Mouse (Mus musculus) liver, embryonic 11.5 days (tissue): ENCODE data around the gene Ikzf4. TPM values are rescaled to one million over a fixed set of nuclear protein-coding genes. Genes with fewer than 3 reads are reported as not detected.
A peak's percentile ranks its signal among the peaks of the same experiment; 100 is the strongest.

Source experiments
- ATAC-seq: fragments of 200-750 bp; cut with Nextera tagmentation; replicated peaks from 2 replicates; pipeline ENCODE4 v1.8.0; 2017; ENCODE audit warnings: moderate number of reproducible peaks, mild to moderate bottlenecking, moderate TSS enrichment, moderate library complexity; ENCODE audit not compliant: low FRiP score
- DNase-seq: peaks from one replicate; pipeline ENCODE4 v3.0.0-alpha.2; 2017; ENCODE audit warnings: low spot score
- H3K27ac ChIP-seq: fragments of 300-500 bp; sonication (generic); 2 replicates; pipeline ENCODE4 v1.5.1; 2014; ENCODE audit warnings: mild to moderate bottlenecking, low read depth, low read length, control low read depth
- H3K27me3 ChIP-seq: fragments of 300-500 bp; sonication (generic); replicated peaks from 2 replicates; pipeline ENCODE4 v1.6.1; 2014; ENCODE audit warnings: low read length, mixed read lengths; ENCODE audit not compliant: control insufficient read depth, insufficient read depth
- H3K36me3 ChIP-seq: fragments of 300-500 bp; sonication (generic); 2 replicates; pipeline ENCODE4 v1.6.1; 2014; ENCODE audit warnings: mild to moderate bottlenecking, low read length, moderate library complexity, mixed read lengths; ENCODE audit not compliant: control insufficient read depth, insufficient read depth
- H3K4me1 ChIP-seq: fragments of 300-500 bp; sonication (generic); replicated peaks from 2 replicates; pipeline ENCODE4 v1.6.1; 2014; ENCODE audit warnings: low read length, mixed read lengths; ENCODE audit not compliant: control insufficient read depth, insufficient read depth
- H3K4me2 ChIP-seq: fragments of 300-500 bp; sonication (generic); 2 replicates; pipeline ENCODE4 v1.6.1; 2014; ENCODE audit warnings: mild to moderate bottlenecking, control low read depth, moderate library complexity
- H3K4me3 ChIP-seq: fragments of 300-500 bp; sonication (generic); 2 replicates; pipeline ENCODE4 v1.5.1; 2014; ENCODE audit warnings: low read depth, low read length, control low read depth
- H3K9ac ChIP-seq: fragments of 300-500 bp; sonication (generic); 2 replicates; pipeline ENCODE4 v1.6.1; 2014; ENCODE audit warnings: low read depth, low read length, control low read depth
- H3K9me3 ChIP-seq: fragments of 300-500 bp; sonication (generic); 2 replicates; pipeline ENCODE4 v1.6.1; 2016; ENCODE audit warnings: low read length, inconsistent platforms, mixed read lengths; ENCODE audit not compliant: control insufficient read depth
- WGBS: fragments of 180-500 bp; shearing (Covaris S2); extraction: QIAGEN DNeasy Blood & Tissue Kit; methylation state at CpG from one replicate; pipeline ENCODE4 v1.1.7; 2014; 5-methylcytosine and 5-hydroxymethylcytosine counted together
- polyA plus RNA-seq: library from polyadenylated mRNA; unstranded; fragments of >200 nt; fragmentation: Nextera tagmentation; extraction: Ambion mirVana; gene quantifications from 2 replicates; pipeline ENCODE4 v1.2.1, GENCODE M21; 2014

The Ikzf4 gene
- polyA plus RNA-seq, 1 experiment from 2014 or later = 1.3 TPM

GRCm38 (mm10) chr10:128589464-128590192 is 56.2 kb downstream of the Ikzf4 start, which contains the start of gene Erbb3:
Erbb3 (minus strand) TSS chr10:128589652.
- H3K4me3 ChIP-seq = peak within 1 kb of the TSS; percentile 71
- peaks cover 48% of the 10 kb centered on the region for H3K27me3 ChIP-seq
- no peaks in the 10 kb centered on the region for H3K9me3 ChIP-seq
- no peak within 1 kb of the TSS for H3K27ac ChIP-seq
- under 1% methylated on average over 43 of the region's 43 CpGs for WGBS
- peak; percentile 54 for ATAC-seq
- peak within 1 kb of the TSS; percentile 99 for H3K4me2 ChIP-seq
- H3K36me3 ChIP-seq = no peaks in the 10 kb centered on the region
- H3K4me1 ChIP-seq = peaks cover 8% of the 10 kb centered on the region
- H3K9ac ChIP-seq = peak within 1 kb of the TSS; percentile 54
- DNase-seq = peak; percentile 72

DNA sequence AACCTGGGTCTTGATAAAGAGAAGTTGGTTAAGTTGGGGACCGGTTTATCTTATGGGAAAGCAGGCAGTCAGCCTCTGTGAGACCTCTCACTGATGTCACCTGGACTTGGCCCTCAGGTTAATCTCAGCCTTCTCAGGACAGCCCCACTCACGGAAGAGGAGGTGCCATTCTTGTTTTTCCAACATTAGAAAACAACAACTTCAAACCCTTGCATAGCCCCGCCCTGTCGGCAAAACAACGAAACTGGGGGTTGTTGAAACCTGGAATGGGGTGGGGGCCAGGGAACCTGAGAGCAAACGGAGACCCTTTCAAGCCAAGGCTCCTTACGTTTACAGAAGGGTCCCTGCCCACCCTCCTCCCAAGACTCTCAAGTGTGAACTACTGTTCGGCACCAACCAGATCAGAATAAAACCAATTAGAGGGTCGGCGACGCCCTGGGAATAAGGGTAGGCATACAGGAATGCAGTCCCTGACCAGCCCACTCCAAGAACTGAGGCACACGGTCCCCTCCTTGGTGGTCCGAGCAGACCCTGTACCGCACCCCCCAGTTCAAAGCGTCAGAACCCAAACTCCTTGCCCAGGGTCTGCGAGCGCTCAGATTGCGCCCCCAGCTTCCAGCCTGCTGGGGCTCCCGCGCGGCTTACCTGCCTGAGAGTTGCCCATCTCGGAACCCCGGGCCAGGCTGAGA is 56.9 kb downstream of the Ikzf4 start:
- H3K36me3 ChIP-seq = no peaks in the 10 kb centered on the region
- no peak overlapping the region for H3K27ac ChIP-seq
- ATAC-seq (peak; percentile 2; the same call in 1 of the 2 replicates), DNase-seq (no peak)
- peak overlapping the region; percentile 54 for H3K9ac ChIP-seq
- H3K27me3 ChIP-seq = peaks cover 55% of the 10 kb centered on the region
- WGBS = 3% methylated on average over 23 of the region's 23 CpGs
- peak overlapping the region; percentile 99 for H3K4me2 ChIP-seq
- H3K9me3 ChIP-seq = no peaks in the 10 kb centered on the region
- peak overlapping the region; percentile 71 for H3K4me3 ChIP-seq
- peaks cover 8% of the 10 kb centered on the region for H3K4me1 ChIP-seq

GRCm38 (mm10) chr10:128588136-128588535 is 57.7 kb downstream of the Ikzf4 start:
- peak overlapping the region; percentile 99 for H3K4me2 ChIP-seq
- WGBS = 44% methylated on average over 1 of the region's 1 CpGs
- ATAC-seq (no peak), DNase-seq (no peak)
- H3K4me1 ChIP-seq = peaks cover 8% of the 10 kb centered on the region
- peaks cover 58% of the 10 kb centered on the region for H3K27me3 ChIP-seq
- no peak overlapping the region for H3K27ac ChIP-seq
- H3K9ac ChIP-seq = no peak overlapping the region
- no peaks in the 10 kb centered on the region for H3K36me3 ChIP-seq
- H3K9me3 ChIP-seq = no peaks in the 10 kb centered on the region
- H3K4me3 ChIP-seq = no peak overlapping the region

DNA sequence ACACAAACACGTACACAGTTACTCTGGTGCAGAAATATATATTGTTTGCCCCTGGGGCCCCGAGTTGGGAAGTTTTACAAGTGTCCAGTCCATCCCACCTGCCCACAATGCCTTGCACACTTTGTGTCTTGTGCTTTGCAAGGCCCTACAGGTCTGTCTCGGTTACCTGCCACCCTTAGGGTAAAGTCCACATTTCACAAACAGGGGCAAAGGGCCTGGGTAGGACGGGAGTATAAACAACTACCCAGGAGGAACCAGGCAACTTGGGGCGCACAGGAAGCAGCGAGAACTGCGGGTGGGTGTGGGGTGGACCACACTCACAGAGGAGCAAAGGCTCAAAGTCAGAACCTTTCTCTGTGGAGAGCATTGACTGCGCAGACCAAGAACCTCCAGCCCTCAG is 58.1 kb downstream of the Ikzf4 start:
- Histone ChIP-seq H3K9ac (no peak overlapping the region), H3K36me3 (no peaks in the 10 kb centered on the region), H3K9me3 (no peaks in the 10 kb centered on the region), H3K4me3 (no peak overlapping the region), H3K4me2 (peak overlapping the region; percentile 99), H3K27ac (no peak overlapping the region), H3K4me1 (peaks cover 8% of the 10 kb centered on the region), H3K27me3 (peaks cover 58% of the 10 kb centered on the region)
- ATAC-seq (no peak), DNase-seq (no peak)
- 53% methylated on average over 8 of the region's 8 CpGs for WGBS

GRCm38 (mm10) chr10:128587120-128587519 is 58.7 kb downstream of the Ikzf4 start:
- Histone ChIP-seq H3K4me3 (no peak overlapping the region), H3K36me3 (no peaks in the 10 kb centered on the region), H3K9ac (no peak overlapping the region), H3K9me3 (no peaks in the 10 kb centered on the region), H3K27me3 (peaks cover 58% of the 10 kb centered on the region), H3K27ac (no peak overlapping the region), H3K4me2 (no peak overlapping the region; the same call in 1 of the 2 replicates), H3K4me1 (peaks cover 8% of the 10 kb centered on the region; the same call in 1 of the 2 replicates)
- WGBS = 40% methylated on average over 4 of the region's 4 CpGs
- DNase-seq = no peak
- ATAC-seq = no peak

DNA sequence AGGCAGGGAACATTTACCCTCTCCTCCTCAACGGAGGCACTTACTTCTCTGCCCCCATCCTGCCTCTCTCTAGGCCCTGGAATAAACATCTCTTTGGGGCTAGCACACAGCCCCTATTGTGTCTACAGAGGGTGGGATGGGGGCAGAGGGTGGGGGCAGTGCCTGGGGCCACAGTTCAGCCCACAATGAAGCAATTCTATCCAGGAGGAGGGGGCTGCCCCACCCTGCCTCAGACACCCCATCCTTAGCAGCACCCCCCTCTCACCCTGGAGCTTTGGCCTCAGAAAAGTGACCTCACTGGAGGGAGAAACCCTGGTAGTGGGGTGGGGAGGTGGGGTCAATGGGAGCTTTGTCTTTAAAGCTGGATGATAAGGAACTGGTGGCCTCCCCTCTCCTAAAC is 59.2 kb downstream of the Ikzf4 start:
- Histone ChIP-seq H3K4me1 (peaks cover 8% of the 10 kb centered on the region; the same call in 1 of the 2 replicates), H3K36me3 (no peaks in the 10 kb centered on the region), H3K9ac (no peak overlapping the region), H3K27ac (no peak overlapping the region), H3K27me3 (peaks cover 58% of the 10 kb centered on the region), H3K4me3 (no peak overlapping the region), H3K4me2 (no peak overlapping the region), H3K9me3 (no peaks in the 10 kb centered on the region)
- DNase-seq (no peak), ATAC-seq (no peak)
- WGBS = 11% methylated on average over 1 of the region's 1 CpGs

GRCm38 (mm10) chr10:128584386-128584785 is 61.4 kb downstream of the Ikzf4 start:
- ATAC-seq = no peak
- no peak overlapping the region for H3K27ac ChIP-seq
- DNase-seq = no peak
- 14% methylated on average over 4 of the region's 4 CpGs for WGBS
- no peak overlapping the region for H3K9ac ChIP-seq
- peaks cover 8% of the 10 kb centered on the region; the same call in 1 of the 2 replicates for H3K4me1 ChIP-seq
- H3K4me3 ChIP-seq = no peak overlapping the region
- H3K36me3 ChIP-seq = no peaks in the 10 kb centered on the region
- H3K27me3 ChIP-seq = peaks cover 50% of the 10 kb centered on the region
- no peaks in the 10 kb centered on the region for H3K9me3 ChIP-seq
- no peak overlapping the region for H3K4me2 ChIP-seq

GRCm38 (mm10) chr10:128583644-128584043 is 62.1 kb downstream of the Ikzf4 start:
- no peaks in the 10 kb centered on the region for H3K9me3 ChIP-seq
- no peaks in the 10 kb centered on the region for H3K36me3 ChIP-seq
- no peak overlapping the region for H3K4me3 ChIP-seq
- 0 out of 2 replicates have a peak, but pooled peaks have one; percentile 28 for ATAC-seq
- H3K27ac ChIP-seq = no peak overlapping the region
- no peak overlapping the region for H3K4me2 ChIP-seq
- 21% methylated on average over 7 of the region's 7 CpGs for WGBS
- peaks cover 43% of the 10 kb centered on the region for H3K27me3 ChIP-seq
- H3K4me1 ChIP-seq = 0 out of 2 replicates have a peak, but pooled peaks cover 6% of the 10 kb centered on the region
- H3K9ac ChIP-seq = no peak overlapping the region
- no peak for DNase-seq
